Mouse (Mus musculus): ENCODE measurements around the gene Tmigd3. TPM values are rescaled to one million over a fixed set of nuclear protein-coding genes. Genes with fewer than 3 reads are reported as not detected.
"Not testable (repeated sequence)": the region's sequence is repeated elsewhere in the genome, so short reads cannot be mapped to it uniquely, and the experiment has no call there.

Tmigd3 gene
- total and polyA plus RNA-seq, 3 experiments = 0.25 TPM; not detected in 2

DNA sequence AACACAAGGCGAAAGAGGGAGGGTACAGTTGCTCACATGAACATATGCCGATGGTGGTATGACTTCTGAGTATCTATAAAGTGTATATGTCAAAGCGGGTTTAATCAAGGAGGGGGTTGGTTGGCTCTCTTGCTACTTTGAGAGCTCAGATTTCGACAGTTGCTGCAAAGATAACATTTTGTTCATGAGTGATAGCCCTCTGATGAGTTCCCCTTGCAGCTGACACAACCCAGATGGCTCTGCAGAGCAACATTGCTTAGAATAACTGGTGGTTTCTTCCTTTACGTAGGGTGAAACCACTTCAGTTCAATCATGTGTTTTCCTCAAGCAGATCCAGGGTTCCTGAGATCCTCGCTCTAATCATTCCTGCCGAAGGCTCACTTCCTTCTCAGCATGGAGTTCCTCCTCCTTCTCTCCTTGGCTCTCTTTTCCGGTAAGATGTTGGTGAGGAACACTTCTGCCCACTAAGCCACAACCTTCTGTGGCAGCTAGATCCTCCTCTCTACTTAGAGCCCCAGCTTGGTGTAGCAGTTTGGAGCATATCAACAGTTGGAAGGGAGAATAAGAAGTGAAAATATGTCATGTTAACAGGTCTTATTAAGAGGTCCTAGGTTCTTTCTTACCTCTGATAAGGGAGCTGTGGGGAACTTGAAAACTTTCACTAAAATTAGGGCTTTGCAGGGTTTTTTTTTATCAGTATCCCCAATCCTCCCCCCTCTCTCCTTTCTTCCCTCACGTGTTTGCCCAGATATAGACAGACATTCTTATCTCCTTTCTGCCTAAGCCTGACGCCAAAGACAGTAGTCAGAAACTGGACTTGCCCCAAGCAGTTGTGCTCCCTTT, 43.4 kb downstream of the Tmigd3 start:
- TF ChIP-seq RAD21 (IDR thresholded peaks at IDR 0.05; ENCODE audit: low read depth, low read length) (no peak), MAFK (IDR thresholded peaks at IDR 0.05; ENCODE audit: insufficient replicate concordance, low read length) (no peak), MYC (IDR thresholded peaks at IDR 0.05; ENCODE audit: low read depth, low read length) (no peak), PAX5 (IDR thresholded peaks at IDR 0.05; ENCODE audit: low read length) (no peak), MAX (IDR thresholded peaks at IDR 0.05; ENCODE audit: low read length) (no peak), ETS1 (conservative IDR thresholded peaks at IDR 0.05; ENCODE audit: low read depth, low read length) (no peak), RCOR1 (conservative IDR thresholded peaks at IDR 0.05; ENCODE audit: low read depth, low read length) (no peak), ZMIZ1 (IDR thresholded peaks at IDR 0.05; ENCODE audit: low read depth, low read length) (no peak), UBTF (IDR thresholded peaks at IDR 0.05; ENCODE audit: low read depth, low read length) (no peak), POLR2A (IDR thresholded peaks at IDR 0.05; ENCODE audit: low read depth, low read length) (no peak), ELF1 (IDR thresholded peaks at IDR 0.05; ENCODE audit: low read depth, low read length) (no peak), HCFC1 (IDR thresholded peaks at IDR 0.05; ENCODE audit: low read depth, low read length) (no peak), ZNF384 (IDR thresholded peaks at IDR 0.05; ENCODE audit: low read depth, low read length) (no peak), POLR2AphosphoS2 (IDR thresholded peaks at IDR 0.05; ENCODE audit: low read depth, low read length) (no peak), TBP (conservative IDR thresholded peaks at IDR 0.05; ENCODE audit: low read depth, low read length) (no peak), JUN (IDR thresholded peaks at IDR 0.05; ENCODE audit: insufficient read depth, low read depth, low read length) (no peak), IRF4 (IDR thresholded peaks at IDR 0.05; ENCODE audit: low read depth, low read length) (no peak), CHD2 (IDR thresholded peaks at IDR 0.05; ENCODE audit: low read length) (no peak), SIN3A (IDR thresholded peaks at IDR 0.05; ENCODE audit: low read length) (no peak)
- H3K9me3 ChIP-seq (replicated peaks; ENCODE audit: low read length) = no peaks in the 10 kb centered on the region
- H3K4me3 ChIP-seq (replicated peaks in 1 of 3; ENCODE audit: low read depth in 2 of 3, low read length in 2 of 3, poor library complexity in 1 of 3) = no peak overlapping the region
- H3K4me2 ChIP-seq (ENCODE audit: insufficient read depth, low read depth, poor library complexity, severe bottlenecking) = no peak overlapping the region
- in situ Hi-C loops (cut with MboI; ENCODE audit: low pct_ligation_motif_present, low pct_unique_long_range_greater_than_20kb, low sequenced_read_pairs) = no loop called here
- no peak overlapping the region for H3K9ac ChIP-seq (ENCODE audit: insufficient read depth, low read depth)
- no peak for DNase-seq (ENCODE audit: extremely low read depth)
- H3K36me3 ChIP-seq (replicated peaks in 1 of 2; ENCODE audit: control insufficient read depth in 1 of 2, insufficient read depth in 1 of 2, low read length in 1 of 2) = peaks cover 0 to under 1% of the 10 kb centered on the region in 2 experiments
- H3K4me1 ChIP-seq (ENCODE audit: control insufficient read depth in 1 of 2, insufficient read depth in 2 of 2) = peaks cover 14 to 61% of the 10 kb centered on the region in 2 experiments
- H3K27ac ChIP-seq (ENCODE audit: insufficient read depth, low read depth) = no peak overlapping the region
- H3K79me2 ChIP-seq (replicated peaks; ENCODE audit: control insufficient read depth, extremely low read depth, insufficient read depth, poor library complexity, severe bottlenecking) = no peaks in the 10 kb centered on the region
- no peaks in the 10 kb centered on the region for H3K27me3 ChIP-seq (replicated peaks)
- dilution Hi-C loops (cut with MboI; ENCODE audit: extremely low pct_ligation_motif_present, extremely low pct_unique_long_range_greater_than_20kb, low sequenced_read_pairs) = loop anchor here (25.0 kb wide), 1 partner anchor 227 kb away; the partner anchor contains the start of gene Ddx20

DNA sequence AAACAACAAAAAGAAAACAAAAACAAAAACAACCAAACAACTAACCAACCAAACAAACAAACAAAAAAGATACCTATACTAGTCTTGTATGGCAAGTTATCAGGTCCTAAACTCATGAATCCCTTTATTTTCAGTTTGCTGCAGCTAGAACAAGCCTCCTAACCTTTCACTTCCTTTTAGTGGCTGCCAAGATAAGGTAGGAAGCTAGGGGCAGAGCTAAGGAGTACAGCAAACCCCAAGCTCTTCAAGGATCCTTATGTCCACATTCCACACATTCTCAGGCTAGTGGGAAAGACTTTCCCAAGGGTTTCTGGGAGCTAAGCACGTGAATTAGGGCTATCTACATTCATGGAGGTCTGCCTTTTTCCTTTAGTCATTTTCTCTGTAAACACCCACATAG, 44.6 kb downstream of the Tmigd3 start:
- DNase-seq (ENCODE audit: extremely low read depth) = no peak
- no peaks in the 10 kb centered on the region for H3K9me3 ChIP-seq (replicated peaks; ENCODE audit: low read length)
- H3K4me2 ChIP-seq (ENCODE audit: insufficient read depth, low read depth, poor library complexity, severe bottlenecking) = no peak overlapping the region
- H3K27ac ChIP-seq (ENCODE audit: insufficient read depth, low read depth) = no peak overlapping the region
- no peaks in the 10 kb centered on the region for H3K79me2 ChIP-seq (replicated peaks; ENCODE audit: control insufficient read depth, extremely low read depth, insufficient read depth, poor library complexity, severe bottlenecking)
- H3K36me3 ChIP-seq (replicated peaks in 1 of 2; ENCODE audit: control insufficient read depth in 1 of 2, insufficient read depth in 1 of 2, low read length in 1 of 2) = no peaks in the 10 kb centered on the region
- no peaks in the 10 kb centered on the region for H3K27me3 ChIP-seq (replicated peaks)
- H3K4me1 ChIP-seq (ENCODE audit: control insufficient read depth in 1 of 2, insufficient read depth in 2 of 2) = peaks cover 10 to 50% of the 10 kb centered on the region in 2 experiments
- dilution Hi-C loops (cut with MboI; ENCODE audit: extremely low pct_ligation_motif_present, extremely low pct_unique_long_range_greater_than_20kb, low sequenced_read_pairs) (loop anchor here (25.0 kb wide), 1 partner anchor 228 kb away; the partner anchor contains the start of gene Ddx20), in situ Hi-C loops (cut with MboI; ENCODE audit: low pct_ligation_motif_present, low pct_unique_long_range_greater_than_20kb, low sequenced_read_pairs) (no loop called here)
- H3K9ac ChIP-seq (ENCODE audit: insufficient read depth, low read depth) = no peak overlapping the region
- TF ChIP-seq MEF2A (IDR thresholded peaks at IDR 0.05; ENCODE audit: borderline replicate concordance, low read depth, low read length) (no peak), JUND (conservative IDR thresholded peaks at IDR 0.05; ENCODE audit: low read depth, low read length) (no peak), ZKSCAN1 (IDR thresholded peaks at IDR 0.05; ENCODE audit: borderline replicate concordance, low read depth, low read length) (no peak), NRF1 (IDR thresholded peaks at IDR 0.05; ENCODE audit: low read depth, low read length) (no peak), E2F4 (IDR thresholded peaks at IDR 0.05; ENCODE audit: insufficient replicate concordance, low read depth, low read length) (no peak), MAFK (IDR thresholded peaks at IDR 0.05; ENCODE audit: insufficient replicate concordance, low read length) (no peak)
- no peak overlapping the region for H3K4me3 ChIP-seq (replicated peaks in 1 of 3; ENCODE audit: low read depth in 2 of 3, low read length in 2 of 3, poor library complexity in 1 of 3)

DNA sequence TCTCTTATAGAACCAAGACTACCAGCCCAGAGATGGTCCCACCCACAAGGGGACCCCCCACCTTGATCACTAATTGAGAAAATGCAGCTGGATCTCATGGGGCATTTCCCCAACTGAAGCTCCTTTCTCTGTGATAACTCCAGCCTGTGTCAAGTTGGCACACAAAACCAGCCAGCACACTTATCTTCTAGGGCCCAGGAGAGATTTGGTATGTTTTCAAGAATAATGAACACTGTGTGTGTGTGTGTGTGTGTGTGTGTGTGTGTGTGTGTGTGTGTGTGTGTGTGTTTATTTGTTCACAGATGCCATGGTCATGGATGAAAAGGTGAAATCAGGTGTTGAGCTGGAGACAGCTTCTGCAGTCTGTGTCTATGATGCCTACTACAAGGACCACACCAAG, 45.8 kb downstream of the Tmigd3 start:
- H3K27ac ChIP-seq (ENCODE audit: insufficient read depth, low read depth); H3K4me3 ChIP-seq (replicated peaks in 1 of 3; ENCODE audit: low read depth in 2 of 3, low read length in 2 of 3, poor library complexity in 1 of 3); H3K9me3 ChIP-seq (replicated peaks; ENCODE audit: low read length); H3K79me2 ChIP-seq (replicated peaks; ENCODE audit: control insufficient read depth, extremely low read depth, insufficient read depth, poor library complexity, severe bottlenecking); H3K4me2 ChIP-seq (ENCODE audit: insufficient read depth, low read depth, poor library complexity, severe bottlenecking); H3K9ac ChIP-seq (ENCODE audit: insufficient read depth, low read depth); H3K27me3 ChIP-seq (replicated peaks); in situ Hi-C loops (cut with MboI; ENCODE audit: low pct_ligation_motif_present, low pct_unique_long_range_greater_than_20kb, low sequenced_read_pairs); DNase-seq (ENCODE audit: extremely low read depth); H3K36me3 ChIP-seq (replicated peaks in 1 of 2; ENCODE audit: control insufficient read depth in 1 of 2, insufficient read depth in 1 of 2, low read length in 1 of 2): not testable (repeated sequence)
- H3K4me1 ChIP-seq (ENCODE audit: control insufficient read depth in 1 of 2, insufficient read depth in 2 of 2) = peaks cover 8 to 50% of the 10 kb centered on the region in 2 experiments
- dilution Hi-C loops (cut with MboI; ENCODE audit: extremely low pct_ligation_motif_present, extremely low pct_unique_long_range_greater_than_20kb, low sequenced_read_pairs) = loop anchor here (25.0 kb wide), 1 partner anchor 229 kb away; the partner anchor contains the start of gene Ddx20

Data from CH12.LX (cell line).